Mouse (Mus musculus): ENCODE measurements around the gene Pmp22. TPM values are rescaled to one million over a fixed set of nuclear protein-coding genes. Genes with fewer than 3 reads are reported as not detected.

Gene Pmp22
- 81.0 and 82.1 TPM in 2 replicates for polyA plus RNA-seq (2016; fragmentation: Nextera tagmentation; extraction: Ambion mirVana)

DNA sequence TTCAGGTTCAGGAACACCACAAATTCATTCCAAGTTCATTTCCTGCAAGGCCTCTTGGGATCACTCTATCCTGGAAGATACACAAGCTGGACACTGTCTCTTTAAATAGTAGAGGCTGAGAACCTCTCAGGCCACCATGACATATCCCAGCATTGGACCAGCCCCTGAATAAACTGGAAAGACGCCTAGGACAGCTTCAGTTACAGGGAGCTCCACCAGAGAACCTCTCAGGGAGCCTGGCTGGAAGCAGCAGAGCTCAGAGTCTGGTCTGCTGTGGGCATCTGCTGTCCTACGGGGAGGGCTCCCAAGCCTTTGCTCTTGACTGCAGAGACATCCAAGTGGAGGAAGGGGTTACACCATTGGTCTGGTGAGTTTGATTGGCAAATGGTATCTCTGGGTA is at the start of gene Pmp22:
TSS of gene Pmp22 (plus strand) at position 199 of the 400 bp plus-strand sequence.
- WGBS, result 57% methylated on average over 2 of the region's 2 CpGs
- Histone ChIP-seq H3K4me1 (peaks cover 34% of the 10 kb centered on the region), H3K4me2 (replicated peaks) (no peak within 1 kb of the TSS), H3K27ac (no peak within 1 kb of the TSS), H3K36me3 (no peaks in the 10 kb centered on the region), H3K4me3 (no peak within 1 kb of the TSS), H3K27me3 (peaks cover 30% of the 10 kb centered on the region), H3K9ac (no peak within 1 kb of the TSS), H3K9me3 (no peaks in the 10 kb centered on the region)
- no peak for ATAC-seq (ENCODE audit: insufficient number of reproducible peaks, insufficient read depth, low FRiP score, low TSS enrichment)

DNA sequence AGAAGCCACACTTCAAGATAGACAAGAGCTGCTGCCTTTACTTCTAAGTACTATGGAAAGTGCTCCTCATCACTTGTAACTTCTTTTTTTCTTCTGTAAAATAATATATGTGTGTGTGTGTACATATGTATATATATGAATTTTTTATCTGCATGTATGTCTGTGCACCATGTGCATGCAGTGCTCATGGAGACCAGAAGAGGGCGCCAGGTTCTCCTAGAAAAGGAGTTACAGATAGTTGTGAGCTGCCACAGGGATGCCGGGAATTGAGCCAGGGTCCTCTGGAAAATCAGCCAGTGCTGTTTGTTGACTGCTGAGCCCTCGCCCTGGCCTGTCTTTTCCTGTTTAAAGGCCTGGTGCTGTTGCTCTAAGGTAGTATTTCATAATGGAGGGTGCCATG is 44.2 kb upstream of the Pmp22 start:
- Histone ChIP-seq H3K4me1 (peaks cover 3% of the 10 kb centered on the region; the same call in 1 of the 2 replicates), H3K36me3 (no peaks in the 10 kb centered on the region), H3K4me3 (no peak overlapping the region), H3K27ac (no peak overlapping the region), H3K9ac (no peak overlapping the region), H3K4me2 (replicated peaks) (no peak overlapping the region), H3K9me3 (no peaks in the 10 kb centered on the region), H3K27me3 (no peaks in the 10 kb centered on the region)
- no peak for ATAC-seq (ENCODE audit: insufficient number of reproducible peaks, insufficient read depth, low FRiP score, low TSS enrichment)
- 79% methylated on average over 3 of the region's 3 CpGs for WGBS

DNA sequence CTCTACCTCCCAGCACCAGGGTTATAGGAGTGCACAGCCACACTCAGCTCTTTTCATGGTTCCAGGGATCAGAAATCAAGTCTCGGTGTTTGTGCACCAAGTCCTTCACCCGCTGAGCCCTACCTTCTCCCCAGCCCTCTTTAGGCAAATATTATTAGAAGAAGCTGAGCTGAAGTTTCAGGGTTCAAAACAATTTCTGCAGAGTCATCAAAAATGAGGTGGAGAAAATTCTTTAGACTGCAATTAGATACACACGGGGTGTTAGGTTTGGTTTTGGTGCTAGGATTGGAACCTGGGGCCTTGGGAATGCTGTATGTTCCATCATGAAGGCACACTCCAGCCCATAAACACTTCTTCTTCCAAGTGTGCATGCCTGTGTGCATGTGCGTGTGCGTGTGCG is 40.1 kb upstream of the Pmp22 start:
- ATAC-seq (ENCODE audit: insufficient number of reproducible peaks, insufficient read depth, low FRiP score, low TSS enrichment), result no peak
- Histone ChIP-seq H3K4me3 (no peak overlapping the region), H3K27ac (no peak overlapping the region), H3K4me2 (replicated peaks) (no peak overlapping the region), H3K36me3 (no peaks in the 10 kb centered on the region), H3K9me3 (no peaks in the 10 kb centered on the region), H3K4me1 (peaks cover 12% of the 10 kb centered on the region), H3K9ac (no peak overlapping the region), H3K27me3 (no peaks in the 10 kb centered on the region)
- 86% methylated on average over 6 of the region's 6 CpGs for WGBS

DNA sequence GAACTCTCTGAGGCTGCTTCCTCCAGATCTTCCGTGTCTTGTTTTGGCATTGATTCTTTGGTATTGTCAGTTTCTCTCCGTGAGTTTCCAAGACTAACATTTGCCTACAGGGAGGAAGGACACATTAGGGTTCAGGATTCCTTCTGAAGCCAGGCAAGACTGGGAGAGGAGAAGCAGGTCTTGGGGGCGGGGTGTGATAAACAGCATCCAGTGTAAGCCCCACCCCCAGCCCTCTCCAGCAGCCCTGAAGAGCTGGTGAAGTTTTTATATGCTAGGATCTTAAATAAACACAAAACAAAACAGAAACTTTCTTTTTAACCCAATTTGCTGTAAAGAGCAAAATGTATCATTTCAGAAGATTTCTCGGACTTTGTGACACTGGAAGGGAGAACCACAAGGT is 38.6 kb upstream of the Pmp22 start:
- H3K27ac ChIP-seq, result no peak overlapping the region

DNA sequence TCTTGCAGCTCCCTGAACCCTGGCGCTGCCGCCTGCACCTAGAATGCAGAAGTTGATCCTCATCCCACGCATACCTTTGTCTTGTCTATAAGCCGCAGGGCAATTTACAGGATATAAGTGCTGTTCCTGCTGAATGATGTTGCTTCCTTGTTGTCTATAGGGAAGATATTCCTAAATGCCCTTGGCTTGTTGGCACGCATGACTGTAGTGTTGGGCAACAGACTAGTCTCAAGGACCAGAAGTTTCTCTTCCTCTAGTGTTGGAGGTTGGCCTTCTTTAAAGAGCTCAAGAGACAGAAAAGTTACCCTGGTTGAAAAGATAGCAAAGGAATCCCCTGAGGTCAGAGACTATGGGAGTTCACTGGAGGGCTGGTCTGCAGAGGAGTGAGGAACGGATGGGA is 37.8 kb upstream of the Pmp22 start:
- WGBS, result 92% methylated on average over 6 of the region's 6 CpGs
- no peak for ATAC-seq (ENCODE audit: insufficient number of reproducible peaks, insufficient read depth, low FRiP score, low TSS enrichment)

More for the DNA sequence above, 38.6 kb upstream of the Pmp22 start:
- H3K4me2 ChIP-seq (replicated peaks), result no peak overlapping the region
- H3K9me3 ChIP-seq, result no peaks in the 10 kb centered on the region
- H3K36me3 ChIP-seq, result no peaks in the 10 kb centered on the region
- peaks cover 12% of the 10 kb centered on the region for H3K4me1 ChIP-seq
- H3K27me3 ChIP-seq, result no peaks in the 10 kb centered on the region
- no peak overlapping the region for H3K4me3 ChIP-seq
- no peak overlapping the region for H3K9ac ChIP-seq
- WGBS, result 42% methylated on average over 4 of the region's 4 CpGs
- no peak for ATAC-seq (ENCODE audit: insufficient number of reproducible peaks, insufficient read depth, low FRiP score, low TSS enrichment)

DNA sequence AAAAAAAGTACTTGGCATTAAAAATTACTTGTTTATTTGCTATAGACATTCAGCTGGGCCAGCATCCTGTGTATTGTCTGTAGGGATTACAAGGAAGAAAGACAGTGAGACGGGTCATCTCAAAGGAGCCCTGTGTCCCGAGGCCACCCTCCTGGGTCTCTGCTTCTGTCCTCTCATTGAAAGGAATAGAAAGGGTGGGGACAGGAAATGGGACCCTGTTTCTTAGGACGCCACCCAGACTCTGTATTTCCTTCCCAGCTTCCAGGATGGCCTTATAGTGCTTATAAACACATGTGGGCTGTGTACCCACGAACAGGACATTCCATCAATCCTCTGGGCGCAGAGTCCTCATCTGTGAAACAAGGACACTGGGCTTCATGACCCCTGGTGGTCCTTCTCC is 36.5 kb upstream of the Pmp22 start:
- ATAC-seq (ENCODE audit: insufficient number of reproducible peaks, insufficient read depth, low FRiP score, low TSS enrichment), result no peak
- Histone ChIP-seq H3K4me2 (replicated peaks) (no peak overlapping the region), H3K4me3 (no peak overlapping the region), H3K9me3 (no peaks in the 10 kb centered on the region), H3K27ac (no peak overlapping the region), H3K4me1 (peaks cover 12% of the 10 kb centered on the region), H3K27me3 (no peaks in the 10 kb centered on the region), H3K36me3 (no peaks in the 10 kb centered on the region), H3K9ac (no peak overlapping the region)
- WGBS, result 58% methylated on average over 5 of the region's 5 CpGs

More for the DNA sequence above, 37.8 kb upstream of the Pmp22 start:
- H3K36me3 ChIP-seq, result no peaks in the 10 kb centered on the region
- H3K27ac ChIP-seq, result no peak overlapping the region
- no peak overlapping the region for H3K9ac ChIP-seq
- H3K9me3 ChIP-seq, result no peaks in the 10 kb centered on the region
- H3K4me2 ChIP-seq (replicated peaks), result no peak overlapping the region
- H3K4me3 ChIP-seq, result no peak overlapping the region
- no peaks in the 10 kb centered on the region for H3K27me3 ChIP-seq
- H3K4me1 ChIP-seq, result peaks cover 12% of the 10 kb centered on the region

DNA sequence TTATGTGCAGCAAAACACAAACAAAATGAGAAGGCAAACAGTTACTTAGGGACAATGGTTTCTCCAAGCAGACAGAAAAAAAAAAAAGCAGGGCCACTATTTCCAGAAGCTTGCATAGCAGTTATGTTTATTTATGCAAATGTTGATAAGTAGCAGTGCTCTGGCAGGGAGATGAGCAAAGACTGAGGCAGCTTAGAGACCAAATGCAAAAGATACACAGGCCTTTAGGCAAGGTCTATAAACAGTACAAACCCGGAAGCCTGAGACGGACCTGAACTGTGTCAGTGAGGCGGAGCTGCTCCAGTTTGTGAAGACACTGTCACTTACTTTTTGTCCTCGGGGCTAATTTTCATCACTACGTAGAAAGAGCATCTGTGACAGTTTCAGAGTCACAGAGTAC is 35.2 kb upstream of the Pmp22 start:
- WGBS, result 59% methylated on average over 5 of the region's 5 CpGs
- Histone ChIP-seq H3K4me3 (no peak overlapping the region), H3K27me3 (no peaks in the 10 kb centered on the region), H3K27ac (no peak overlapping the region), H3K9me3 (no peaks in the 10 kb centered on the region), H3K4me2 (replicated peaks) (no peak overlapping the region), H3K36me3 (no peaks in the 10 kb centered on the region), H3K4me1 (peaks cover 12% of the 10 kb centered on the region), H3K9ac (no peak overlapping the region)
- no peak for ATAC-seq (ENCODE audit: insufficient number of reproducible peaks, insufficient read depth, low FRiP score, low TSS enrichment)

DNA sequence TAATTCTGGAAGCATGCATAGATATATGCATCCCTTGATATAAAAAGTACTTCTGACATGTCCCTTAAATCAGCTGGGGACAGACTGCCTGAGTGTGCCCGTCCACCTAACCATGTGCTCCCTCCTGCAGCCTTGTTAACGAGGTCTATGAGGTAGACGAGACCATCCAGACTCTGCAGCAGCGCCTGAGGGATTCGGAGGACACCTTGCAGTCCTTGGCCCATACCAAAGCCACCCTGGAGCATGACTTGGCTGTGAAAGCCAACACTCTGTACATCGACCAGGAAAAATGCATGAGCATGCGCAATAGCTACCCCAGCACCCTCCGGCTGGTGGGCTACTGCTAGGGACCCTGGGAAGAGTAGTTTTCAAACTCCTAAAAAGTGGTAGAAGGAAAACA is 34.3 kb upstream of the Pmp22 start:
- 83% methylated on average over 8 of the region's 8 CpGs for WGBS
- Histone ChIP-seq H3K4me3 (no peak overlapping the region), H3K27ac (no peak overlapping the region), H3K4me1 (peaks cover 8% of the 10 kb centered on the region), H3K9me3 (no peaks in the 10 kb centered on the region), H3K27me3 (no peaks in the 10 kb centered on the region), H3K9ac (no peak overlapping the region), H3K36me3 (no peaks in the 10 kb centered on the region), H3K4me2 (replicated peaks) (no peak overlapping the region)
- no peak for ATAC-seq (ENCODE audit: insufficient number of reproducible peaks, insufficient read depth, low FRiP score, low TSS enrichment)

DNA sequence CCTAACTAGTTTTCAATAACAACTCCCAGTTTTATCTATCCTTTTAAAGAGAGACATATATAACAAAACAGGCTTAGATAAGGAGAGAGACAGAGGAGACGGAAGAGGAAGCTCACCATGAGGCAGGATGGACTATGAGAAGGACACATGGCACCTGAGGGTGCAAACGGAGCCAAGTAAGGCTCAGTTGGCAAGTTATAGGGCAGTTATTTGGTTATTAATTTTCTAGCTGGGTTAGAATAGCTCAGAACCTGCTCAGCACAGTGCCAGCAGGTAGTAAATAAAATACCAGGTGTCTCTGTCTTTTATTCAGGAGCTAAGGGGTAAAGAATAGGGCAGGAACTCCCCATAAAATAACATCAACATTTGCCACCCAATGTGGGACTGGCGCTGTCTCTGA is 30.8 kb upstream of the Pmp22 start:
- no peak for ATAC-seq (ENCODE audit: insufficient number of reproducible peaks, insufficient read depth, low FRiP score, low TSS enrichment)
- Histone ChIP-seq H3K9me3 (no peaks in the 10 kb centered on the region), H3K4me3 (no peak overlapping the region), H3K4me1 (no peaks in the 10 kb centered on the region), H3K9ac (no peak overlapping the region), H3K4me2 (replicated peaks) (no peak overlapping the region), H3K27me3 (no peaks in the 10 kb centered on the region), H3K27ac (no peak overlapping the region), H3K36me3 (no peaks in the 10 kb centered on the region)
- WGBS, result 81% methylated on average over 3 of the region's 3 CpGs

DNA sequence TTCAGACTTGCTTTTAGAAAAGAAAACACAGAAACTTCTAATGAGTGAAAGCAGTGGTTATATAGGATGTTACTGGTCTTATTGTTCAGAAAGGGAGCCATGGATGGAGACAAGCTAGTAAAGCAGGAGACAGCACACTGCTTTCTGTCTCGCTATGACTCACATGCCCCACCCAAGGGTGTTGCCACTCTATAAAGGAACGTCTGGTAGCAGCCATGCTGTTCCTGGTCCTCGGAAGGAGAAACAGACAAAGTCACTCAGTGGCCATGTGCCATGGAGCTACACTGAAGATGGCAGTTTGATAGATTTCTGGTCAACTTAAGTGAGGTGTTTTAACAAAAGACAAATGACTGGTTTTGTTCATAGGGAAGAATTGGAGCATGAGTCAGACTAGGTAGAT is 29.4 kb upstream of the Pmp22 start:
- H3K27me3 ChIP-seq, result no peaks in the 10 kb centered on the region
- WGBS, result 82% methylated on average over 3 of the region's 3 CpGs
- no peaks in the 10 kb centered on the region for H3K9me3 ChIP-seq
- no peak overlapping the region for H3K9ac ChIP-seq
- no peaks in the 10 kb centered on the region for H3K4me1 ChIP-seq
- no peak overlapping the region for H3K27ac ChIP-seq
- ATAC-seq (ENCODE audit: insufficient number of reproducible peaks, insufficient read depth, low FRiP score, low TSS enrichment), result no peak
- H3K36me3 ChIP-seq, result no peaks in the 10 kb centered on the region
- H3K4me3 ChIP-seq, result no peak overlapping the region
- H3K4me2 ChIP-seq (replicated peaks), result no peak overlapping the region

DNA sequence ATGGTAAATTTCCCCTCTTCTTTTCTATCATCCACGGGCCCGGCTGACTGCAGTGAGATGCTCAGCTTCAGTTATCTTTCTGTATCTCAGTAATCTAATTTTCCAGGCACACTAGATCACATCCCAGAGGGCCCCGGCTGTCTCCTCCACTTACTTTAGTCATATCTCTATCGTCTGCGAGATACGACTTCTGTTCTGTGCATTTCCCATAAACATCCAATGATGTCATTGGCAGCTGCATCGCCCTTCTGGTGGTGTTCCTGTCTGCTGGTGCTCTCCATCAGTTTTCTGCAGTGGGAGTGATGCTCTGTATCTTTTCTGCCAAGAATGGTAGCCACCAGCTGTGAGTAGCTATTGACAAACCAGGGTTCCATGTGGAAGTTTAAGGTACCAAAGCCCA is 25.5 kb upstream of the Pmp22 start:
- Histone ChIP-seq H3K27ac (no peak overlapping the region), H3K9ac (no peak overlapping the region), H3K4me2 (replicated peaks) (no peak overlapping the region), H3K9me3 (no peaks in the 10 kb centered on the region), H3K4me1 (no peaks in the 10 kb centered on the region), H3K4me3 (no peak overlapping the region), H3K36me3 (no peaks in the 10 kb centered on the region), H3K27me3 (no peaks in the 10 kb centered on the region)
- ATAC-seq (ENCODE audit: insufficient number of reproducible peaks, insufficient read depth, low FRiP score, low TSS enrichment), result no peak
- WGBS, result 74% methylated on average over 7 of the region's 7 CpGs

DNA sequence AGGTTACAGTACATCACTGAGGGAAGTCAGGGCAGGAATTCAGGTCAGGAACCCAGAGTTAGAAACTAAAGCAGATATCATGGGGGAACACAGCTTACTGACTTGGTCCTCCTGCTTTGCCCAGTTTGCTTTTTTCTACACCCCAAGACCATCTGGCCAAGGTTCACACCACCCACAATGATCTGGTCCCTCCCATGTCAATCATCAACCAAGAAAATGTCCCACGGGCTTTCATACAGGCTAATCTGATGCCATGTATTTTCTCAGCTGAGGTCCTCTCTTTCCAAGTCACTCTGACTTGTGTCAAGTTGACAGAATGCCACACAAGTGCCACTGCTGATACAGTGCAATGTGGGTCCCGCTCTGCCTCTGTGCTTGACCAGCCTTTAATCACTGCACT is 24.8 kb upstream of the Pmp22 start:
- Histone ChIP-seq H3K36me3 (no peaks in the 10 kb centered on the region), H3K4me3 (no peak overlapping the region), H3K27ac (no peak overlapping the region), H3K9me3 (no peaks in the 10 kb centered on the region), H3K4me2 (replicated peaks) (no peak overlapping the region), H3K4me1 (no peaks in the 10 kb centered on the region), H3K27me3 (no peaks in the 10 kb centered on the region), H3K9ac (no peak overlapping the region)
- WGBS, result 88% methylated on average over 2 of the region's 2 CpGs
- ATAC-seq (ENCODE audit: insufficient number of reproducible peaks, insufficient read depth, low FRiP score, low TSS enrichment), result no peak

DNA sequence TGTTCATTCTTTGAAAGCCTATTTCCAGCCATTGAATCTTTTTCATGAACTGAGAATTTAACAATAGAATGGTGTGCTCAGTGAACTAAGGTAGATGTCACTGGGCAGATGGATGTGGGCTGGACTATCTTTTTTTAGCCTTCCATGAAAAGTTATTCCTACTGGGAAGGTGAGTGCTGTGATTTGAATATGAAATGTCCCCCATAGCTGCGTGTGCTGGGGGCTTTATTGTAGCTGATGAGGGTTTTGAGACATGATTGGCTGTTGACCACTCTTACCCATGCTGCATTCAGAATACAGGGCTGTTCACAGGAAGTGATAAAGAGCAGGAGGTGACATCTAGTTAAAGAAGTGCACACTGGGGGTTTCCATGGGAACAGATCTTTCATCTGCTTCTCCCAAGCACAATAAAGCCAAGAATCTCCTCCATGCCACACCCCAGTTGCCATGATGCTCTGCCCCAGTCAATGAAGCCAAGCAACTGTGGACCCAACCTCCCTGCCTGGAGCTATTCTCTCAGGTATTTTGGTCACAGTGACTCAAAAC is 19.5 kb upstream of the Pmp22 start:
- no peak for ATAC-seq (ENCODE audit: insufficient number of reproducible peaks, insufficient read depth, low FRiP score, low TSS enrichment)
- Histone ChIP-seq H3K4me2 (replicated peaks) (no peak overlapping the region), H3K9me3 (no peaks in the 10 kb centered on the region), H3K9ac (no peak overlapping the region), H3K27ac (no peak overlapping the region), H3K36me3 (no peaks in the 10 kb centered on the region), H3K27me3 (no peaks in the 10 kb centered on the region), H3K4me3 (no peak overlapping the region), H3K4me1 (no peaks in the 10 kb centered on the region)
- WGBS, result 70% methylated on average over 1 of the region's 1 CpGs
